Mouse (Mus musculus) spleen, adult 2 months (tissue): ENCODE results near the gene Apba2.

Experiments
- CTCF ChIP-seq: fragments of 200-500 bp; IDR thresholded peaks from 2 replicates; pipeline ENCODE4 v1.5.1; 2011; ENCODE audit warnings: mild to moderate bottlenecking, inconsistent platforms; ENCODE audit not compliant: insufficient read depth, insufficient read length, insufficient replicate concordance; ENCODE audit errors: extremely low read depth
- POLR2A ChIP-seq: fragments of 200-500 bp; IDR thresholded peaks from 2 replicates; pipeline ENCODE4 v1.6.1; 2011; ENCODE audit warnings: low read depth, low read length, inconsistent platforms

DNA sequence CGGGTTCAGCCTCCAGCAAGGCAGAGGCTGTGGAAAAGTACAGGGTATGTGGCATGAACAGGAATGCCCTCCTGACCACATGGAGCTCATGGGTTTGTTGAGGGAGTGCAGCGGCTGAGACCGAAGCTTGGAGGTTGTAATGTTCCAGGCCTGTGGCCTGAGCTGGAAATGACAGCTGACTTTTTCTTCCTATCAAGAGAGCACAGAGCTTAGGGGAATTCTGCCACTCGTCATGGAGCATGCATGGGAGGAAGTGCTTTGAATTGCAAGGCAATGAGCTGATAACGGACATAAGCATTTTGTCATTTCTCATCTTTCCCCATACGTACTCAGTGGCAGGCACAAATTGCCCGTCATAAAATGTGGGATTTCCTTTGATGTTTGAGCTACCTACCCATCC is 163.6 kb downstream of the Apba2 start:
- TF ChIP-seq CTCF, result no peak
- no peak for TF ChIP-seq POLR2A
